Mouse (Mus musculus) ES-E14 (cell line): ENCODE data around the gene Tpp2. TPM values are rescaled to one million over a fixed set of nuclear protein-coding genes. Genes with fewer than 3 reads are reported as not detected.
"Not testable (repeated sequence)": the region's sequence is repeated elsewhere in the genome, so short reads cannot be mapped to it uniquely, and the experiment has no call there.

Source experiments
- DNase-seq: peaks from one replicate; pipeline ENCODE4 v3.0.0-alpha.2; 2013; ENCODE audit warnings: low read depth, low spot score
- H3K27ac ChIP-seq: 2 replicates; pipeline ENCODE4 v1.5.1; 2012; ENCODE audit warnings: low read depth, mild to moderate bottlenecking, low read length, moderate library complexity, mixed read lengths; ENCODE audit not compliant: poor library complexity, insufficient read depth, severe bottlenecking
- H3K36me3 ChIP-seq: 2 replicates; pipeline ENCODE4 v1.6.1; 2012; ENCODE audit warnings: mild to moderate bottlenecking, low read length, moderate library complexity, mixed read lengths; ENCODE audit not compliant: control insufficient read depth, poor library complexity, insufficient read depth, severe bottlenecking
- H3K4me1 ChIP-seq, 2 experiments: fragments of 150-350 bp in 1 of 2; sonication (generic) in 1 of 2; 2 replicates each; pipeline ENCODE4 v1.6.1; 2012; ENCODE audit warnings: low read length in 2 of 2, mild to moderate bottlenecking in 1 of 2, mixed read lengths in 1 of 2; ENCODE audit not compliant: control insufficient read depth in 2 of 2, insufficient read depth in 2 of 2, poor library complexity in 1 of 2
- H3K4me3 ChIP-seq, 2 experiments: fragments of 150-350 bp in 1 of 2; sonication (generic) in 1 of 2; 2 replicates each; pipeline ENCODE4 v1.5.1; 2012; ENCODE audit warnings: low read length in 2 of 2, low read depth in 1 of 2, mild to moderate bottlenecking in 1 of 2, mixed read lengths in 1 of 2; ENCODE audit not compliant: insufficient read depth in 1 of 2, poor library complexity in 1 of 2, severe bottlenecking in 1 of 2
- H3K9ac ChIP-seq: 2 replicates; pipeline ENCODE4 v1.6.1; 2012; ENCODE audit warnings: low read depth, mild to moderate bottlenecking, low read length, mixed read lengths; ENCODE audit not compliant: poor library complexity, insufficient read depth, severe bottlenecking
- H3K9me3 ChIP-seq: fragments of 150-350 bp; sonication (generic); 2 replicates; pipeline ENCODE4 v1.6.1; 2012; ENCODE audit warnings: low read depth, mild to moderate bottlenecking, low read length; ENCODE audit not compliant: control insufficient read depth, insufficient read depth
- CHD2 ChIP-seq: IDR thresholded peaks from 2 replicates; pipeline ENCODE4 v1.6.1; 2014; ENCODE audit warnings: mild to moderate bottlenecking, low read depth, low read length, inconsistent platforms
- HCFC1 ChIP-seq: IDR thresholded peaks from 2 replicates; pipeline ENCODE4 v1.6.1; 2012; ENCODE audit warnings: low read length, inconsistent platforms, borderline replicate concordance; ENCODE audit not compliant: insufficient read depth
- MAFK ChIP-seq: IDR thresholded peaks from 2 replicates; pipeline ENCODE4 v1.6.1; 2014; ENCODE audit warnings: mild to moderate bottlenecking, low read depth, low read length, inconsistent platforms; ENCODE audit not compliant: insufficient read depth
- ZC3H11A ChIP-seq: IDR thresholded peaks from 2 replicates; pipeline ENCODE4 v1.6.1; 2012; ENCODE audit warnings: low read depth, mild to moderate bottlenecking, inconsistent platforms, low read length, borderline replicate concordance
- ZNF384 ChIP-seq: IDR thresholded peaks from 2 replicates; pipeline ENCODE4 v1.6.1; 2012; ENCODE audit warnings: low read depth, low read length, inconsistent platforms
- in situ Hi-C, 2 experiments: fragments of 600-800 bp; cut with MboI; formaldehyde crosslinking; loops; one replicate each; pipeline ENCODE4 v1.15.1; 2025; ENCODE audit warnings: low sequenced_read_pairs in 2 of 2, inconsistent platforms in 1 of 2; ENCODE audit not compliant: unreplicated experiment in 2 of 2
- total RNA-seq: library from RNA; depleted of rRNA; stranded (reverse); fragments of 300-350 nt; gene quantifications from 2 replicates; pipeline ENCODE4 v1.2.3, GENCODE M21; 2012

Tpp2 gene
- total RNA-seq, 1 experiment: 59.6 TPM

DNA sequence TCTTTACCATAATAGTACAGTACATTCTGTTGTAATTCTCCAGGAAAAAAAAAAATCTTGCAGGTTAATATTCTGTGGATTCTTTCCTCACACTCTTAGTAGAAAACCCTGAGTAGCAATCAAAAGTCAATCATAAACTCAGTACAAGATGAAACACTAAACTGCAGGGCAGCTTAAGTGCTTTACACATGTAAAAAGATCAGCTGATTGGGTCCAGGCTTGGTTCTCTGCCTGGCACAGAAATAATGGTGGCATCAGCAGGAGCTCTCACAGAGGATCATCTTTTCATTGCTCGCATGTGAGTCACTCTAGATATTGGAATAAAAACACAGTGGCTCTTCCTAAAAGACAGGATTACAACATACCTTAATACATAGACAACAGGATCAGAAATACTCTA, 94.2 kb downstream of the Tpp2 start:
- in situ Hi-C loops: no loop called here
- DNase-seq: no peak
- no peak for TF ChIP-seq ZC3H11A
- no peak for TF ChIP-seq HCFC1
- TF ChIP-seq CHD2: no peak
- TF ChIP-seq ZNF384: no peak
- no peak for TF ChIP-seq MAFK
- Histone ChIP-seq H3K36me3 (no peaks in the 10 kb centered on the region), H3K9ac (no peak overlapping the region), H3K4me3 (no peak overlapping the region), H3K9me3 (no peaks in the 10 kb centered on the region), H3K27ac (no peak overlapping the region), H3K4me1 (no peaks in the 10 kb centered on the region)

DNA sequence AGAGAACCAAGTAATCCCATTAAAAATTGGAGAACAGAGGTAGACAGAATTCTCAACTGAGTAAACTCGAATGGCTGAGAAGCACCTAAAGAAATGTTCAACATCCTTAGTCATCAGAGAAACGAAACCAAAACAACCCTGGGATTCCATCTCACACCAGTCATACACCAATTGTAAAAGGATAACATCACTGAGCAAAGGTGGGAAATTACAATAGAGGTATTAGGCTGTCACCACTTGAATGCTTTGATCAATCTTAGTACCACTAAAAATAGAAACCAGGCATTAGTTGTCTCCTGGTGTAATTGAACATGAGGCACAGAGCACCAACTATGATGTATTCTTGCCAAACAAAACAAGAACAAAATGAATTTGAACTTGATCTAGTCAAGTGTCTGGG, 98.8 kb downstream of the Tpp2 start:
- DNase-seq: no peak
- no peak overlapping the region for H3K9ac ChIP-seq
- no peak overlapping the region for H3K27ac ChIP-seq
- in situ Hi-C loops: no loop called here
- no peaks in the 10 kb centered on the region for H3K36me3 ChIP-seq
- H3K4me1 ChIP-seq: no peaks in the 10 kb centered on the region
- H3K9me3 ChIP-seq: no peaks in the 10 kb centered on the region
- H3K4me3 ChIP-seq: no peak overlapping the region
- TF ChIP-seq CHD2 (no peak), ZNF384 (no peak), MAFK (no peak)

DNA sequence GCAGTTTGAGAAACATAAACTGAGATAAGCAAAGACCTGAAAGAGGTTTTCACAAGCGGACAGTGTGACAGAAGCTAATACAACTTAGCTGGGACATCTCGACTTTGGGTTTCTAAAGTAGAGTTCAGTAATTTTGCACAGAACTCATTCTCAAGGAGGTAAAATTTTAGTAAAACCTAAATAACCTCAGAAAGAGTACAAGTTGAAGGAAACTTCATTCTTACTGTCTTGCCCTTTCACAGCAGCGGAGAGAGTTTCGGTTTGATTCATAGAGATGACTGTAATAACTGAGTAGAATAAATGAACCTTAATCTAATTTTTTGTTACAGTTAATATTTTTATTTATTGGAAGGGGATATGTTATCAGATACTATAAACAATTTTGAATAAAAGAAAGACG, 99.5 kb downstream of the Tpp2 start:
- no peak overlapping the region for H3K9ac ChIP-seq
- H3K27ac ChIP-seq: no peak overlapping the region
- no peak for TF ChIP-seq HCFC1
- TF ChIP-seq ZNF384: no peak
- no peak for TF ChIP-seq MAFK
- no peak for TF ChIP-seq ZC3H11A
- TF ChIP-seq CHD2: no peak
- no peak for DNase-seq
- H3K36me3 ChIP-seq: no peaks in the 10 kb centered on the region
- in situ Hi-C loops: no loop called here
- H3K9me3 ChIP-seq: no peaks in the 10 kb centered on the region
- no peak overlapping the region for H3K4me3 ChIP-seq
- H3K4me1 ChIP-seq: no peaks in the 10 kb centered on the region

DNA sequence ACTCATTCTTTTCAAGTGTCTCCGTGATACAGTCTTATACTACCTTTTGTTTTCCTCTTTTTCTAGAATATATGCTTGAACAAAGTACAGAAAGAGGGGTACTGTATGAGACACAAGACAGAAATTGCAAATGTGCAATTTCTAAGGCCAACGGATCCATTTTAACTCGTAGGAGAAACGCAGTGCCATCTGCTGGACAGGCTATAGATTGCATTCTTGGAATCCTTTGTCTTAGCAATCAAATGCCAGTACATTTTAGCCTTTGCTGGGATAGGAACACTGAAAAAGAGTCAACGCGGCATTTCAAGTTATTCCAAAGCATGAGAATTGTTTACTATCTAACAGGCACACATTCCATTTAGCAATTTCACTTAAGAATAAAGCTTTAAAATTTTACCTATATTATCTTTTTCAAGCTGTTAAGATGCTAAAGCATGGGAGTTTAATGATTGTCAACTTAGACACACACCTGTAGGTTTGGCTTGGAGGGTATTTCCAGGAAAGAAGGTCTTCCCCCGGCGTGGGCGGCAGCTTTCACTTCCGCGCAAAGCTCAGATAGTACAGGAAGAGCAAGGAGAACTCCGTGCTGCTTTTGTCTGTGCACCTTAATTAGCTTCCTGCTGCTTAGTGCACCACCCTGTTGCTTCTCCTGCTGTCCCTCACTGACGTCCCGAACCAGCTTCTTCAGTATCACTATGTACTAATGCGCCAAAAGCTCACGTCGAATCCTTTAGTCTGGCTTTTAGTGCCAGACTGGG, 108.5 kb downstream of the Tpp2 start:
- Histone ChIP-seq H3K9ac (no peak overlapping the region), H3K36me3 (no peaks in the 10 kb centered on the region), H3K27ac (no peak overlapping the region), H3K4me1 (peaks cover 2 to 3% of the 10 kb centered on the region in 2 experiments; a peak in 1 of 4 replicates), H3K9me3 (no peaks in the 10 kb centered on the region), H3K4me3 (peak overlapping the region; percentile 17 to 23; a peak in 3 of 4 replicates)
- peak; percentile 41 for DNase-seq
- TF ChIP-seq ZNF384 (no peak), MAFK (peak; percentile 19; the same call in 1 of the 2 replicates), CHD2 (no peak), HCFC1 (no peak)
- in situ Hi-C loops: no loop called here

DNA sequence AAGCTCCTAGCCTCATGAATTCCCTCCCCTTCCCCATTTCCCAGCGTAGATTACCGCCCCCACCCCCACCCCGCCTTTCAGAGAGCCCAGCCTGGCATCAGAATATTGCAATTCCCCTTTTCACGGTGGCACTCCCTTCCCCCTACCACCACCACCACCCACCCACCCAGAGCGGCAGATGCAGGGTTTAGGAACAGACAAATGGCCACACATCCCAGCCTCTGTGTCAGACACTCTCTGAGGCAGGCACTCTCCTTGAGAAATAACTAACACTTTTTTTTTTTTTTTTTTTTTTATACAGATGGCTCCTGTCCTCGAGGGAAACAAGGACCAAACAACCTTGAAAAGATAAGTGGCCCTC, 109.1 kb downstream of the Tpp2 start:
- TF ChIP-seq ZC3H11A (no peak), HCFC1 (no peak), CHD2 (no peak), ZNF384 (no peak), MAFK (no peak)
- no peaks in the 10 kb centered on the region for H3K36me3 ChIP-seq
- peaks cover 2 to 3% of the 10 kb centered on the region in 2 experiments; a peak in 1 of 4 replicates for H3K4me1 ChIP-seq
- no peak for DNase-seq
- in situ Hi-C loops: no loop called here
- no peak overlapping the region for H3K27ac ChIP-seq
- H3K9me3 ChIP-seq: no peaks in the 10 kb centered on the region
- H3K9ac ChIP-seq: no peak overlapping the region
- H3K4me3 ChIP-seq: peak overlapping the region; percentile 17 to 23; a peak in 3 of 4 replicates

DNA sequence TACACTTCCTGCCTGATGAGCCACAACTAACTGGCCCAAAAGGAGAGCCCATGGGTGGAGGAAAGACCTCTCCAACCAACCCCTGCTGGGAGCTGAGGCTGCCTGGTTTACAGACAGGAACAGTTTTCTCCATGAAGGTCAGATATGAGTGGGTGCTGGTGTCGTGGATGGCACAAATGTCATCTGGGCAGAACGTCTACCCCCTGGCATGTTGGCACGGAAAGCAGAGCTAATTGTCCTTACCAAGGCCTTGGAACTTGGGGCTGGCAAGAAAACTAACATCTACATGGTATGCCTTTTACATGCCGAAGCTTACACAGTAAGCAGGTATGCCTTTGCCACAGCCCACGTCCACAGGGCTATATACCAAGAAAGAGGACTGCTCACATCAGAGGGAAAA, 112.2 kb downstream of the Tpp2 start:
- H3K9ac ChIP-seq, H3K4me3 ChIP-seq, H3K27ac ChIP-seq, H3K36me3 ChIP-seq, H3K9me3 ChIP-seq, DNase-seq, H3K4me1 ChIP-seq, in situ Hi-C loops: not testable (repeated sequence)
